Mouse (Mus musculus) CH12.LX (cell line): ENCODE measurements around the gene Gle1. TPM values are rescaled to one million over a fixed set of nuclear protein-coding genes. Genes with fewer than 3 reads are reported as not detected.
A peak's percentile ranks its signal among the peaks of the same experiment; 100 is the strongest.

Experiments
- DNase-seq: peaks from one replicate; pipeline ENCODE4 v3.0.0-alpha.2; 2013; ENCODE audit errors: extremely low read depth
- H3K27ac ChIP-seq: 2 replicates; pipeline ENCODE4 v1.5.1; 2012; ENCODE audit warnings: low read depth, mild to moderate bottlenecking, control low read depth, moderate library complexity; ENCODE audit not compliant: insufficient read depth
- H3K27me3 ChIP-seq: replicated peaks from 2 replicates; pipeline ENCODE3; 2012; ENCODE audit warnings: inconsistent platforms
- H3K36me3 ChIP-seq, 2 experiments: replicated peaks in 1 of 2; 2 replicates each; pipeline versions ENCODE3 to v1.6.1; 2012; ENCODE audit warnings: inconsistent platforms in 1 of 2, low read length in 1 of 2, mild to moderate bottlenecking in 1 of 2, mixed read lengths in 1 of 2, moderate library complexity in 1 of 2; ENCODE audit not compliant: control insufficient read depth in 1 of 2, insufficient read depth in 1 of 2
- H3K4me1 ChIP-seq, 2 experiments: 2 replicates each; pipeline ENCODE4 v1.6.1; 2012; ENCODE audit warnings: inconsistent platforms in 1 of 2, moderate library complexity in 1 of 2; ENCODE audit not compliant: insufficient read depth in 2 of 2, control insufficient read depth in 1 of 2
- H3K4me2 ChIP-seq: 2 replicates; pipeline ENCODE4 v1.6.1; 2012; ENCODE audit warnings: low read depth, mild to moderate bottlenecking, control low read depth; ENCODE audit not compliant: poor library complexity, insufficient read depth, severe bottlenecking
- H3K4me3 ChIP-seq, 3 experiments: fragments of 150-350 bp in 1 of 3; sonication (generic) in 1 of 3; replicated peaks in 1 of 3; 2 replicates each; pipeline versions ENCODE3 to v1.5.1; 2011 to 2012; ENCODE audit warnings: low read depth in 2 of 3, low read length in 2 of 3, mild to moderate bottlenecking in 2 of 3, moderate library complexity in 2 of 3, control low read depth in 1 of 3, improper control_type of control experiment in 1 of 3, inconsistent platforms in 1 of 3, mixed read lengths in 1 of 3; ENCODE audit not compliant: poor library complexity in 1 of 3
- H3K79me2 ChIP-seq: replicated peaks from 2 replicates; pipeline ENCODE4 v1.6.1; 2012; ENCODE audit warnings: mild to moderate bottlenecking, moderate library complexity; ENCODE audit not compliant: control insufficient read depth, poor library complexity, insufficient read depth, severe bottlenecking; ENCODE audit errors: extremely low read depth
- H3K9ac ChIP-seq: 2 replicates; pipeline ENCODE4 v1.6.1; 2012; ENCODE audit warnings: low read depth, mild to moderate bottlenecking, control low read depth, moderate library complexity; ENCODE audit not compliant: insufficient read depth
- H3K9me3 ChIP-seq: replicated peaks from 2 replicates; pipeline ENCODE3; 2012; ENCODE audit warnings: low read length, inconsistent platforms, mixed read lengths
- CHD1 ChIP-seq: IDR thresholded peaks from 2 replicates; pipeline ENCODE4 v1.6.1; 2012; ENCODE audit warnings: low read depth, low read length, improper control_type of control experiment, inconsistent platforms
- CTCF ChIP-seq, 2 experiments: IDR thresholded peaks in 1 of 2; conservative IDR thresholded peaks in 1 of 2; 2 replicates each; pipeline ENCODE4 v1.5.1; 2011 to 2012; ENCODE audit warnings: low read depth in 2 of 2, low read length in 2 of 2, improper control_type of control experiment in 1 of 2, inconsistent platforms in 1 of 2, mild to moderate bottlenecking in 1 of 2, moderate library complexity in 1 of 2
- E2F4 ChIP-seq: IDR thresholded peaks from 2 replicates; pipeline ENCODE4 v1.6.1; 2011; ENCODE audit warnings: low read depth, low read length, improper control_type of control experiment; ENCODE audit not compliant: insufficient replicate concordance
- ELF1 ChIP-seq: IDR thresholded peaks from 2 replicates; pipeline ENCODE4 v1.6.1; 2014; ENCODE audit warnings: low read depth, mild to moderate bottlenecking, inconsistent platforms, low read length, improper control_type of control experiment
- ETS1 ChIP-seq: conservative IDR thresholded peaks from 2 replicates; pipeline ENCODE4 v1.6.1; 2012; ENCODE audit warnings: low read depth, mild to moderate bottlenecking, inconsistent platforms, low read length, improper control_type of control experiment, moderate library complexity
- GABPA ChIP-seq: IDR thresholded peaks from 2 replicates; pipeline ENCODE4 v1.6.1; 2012; ENCODE audit warnings: low read depth, low read length, improper control_type of control experiment, inconsistent platforms; ENCODE audit not compliant: insufficient replicate concordance
- HCFC1 ChIP-seq: IDR thresholded peaks from 2 replicates; pipeline ENCODE4 v1.6.1; 2012; ENCODE audit warnings: low read depth, mild to moderate bottlenecking, inconsistent platforms, low read length, improper control_type of control experiment
- IRF4 ChIP-seq: IDR thresholded peaks from 2 replicates; pipeline ENCODE4 v1.6.1; 2014; ENCODE audit warnings: low read depth, mild to moderate bottlenecking, inconsistent platforms, low read length, improper control_type of control experiment
- JUND ChIP-seq: conservative IDR thresholded peaks from 2 replicates; pipeline ENCODE4 v1.6.1; 2011; ENCODE audit warnings: low read depth, low read length, improper control_type of control experiment
- KAT2A ChIP-seq: IDR thresholded peaks from 2 replicates; pipeline ENCODE4 v1.6.1; 2012; ENCODE audit warnings: low read length, improper control_type of control experiment, inconsistent platforms; ENCODE audit not compliant: insufficient replicate concordance
- MAX ChIP-seq: IDR thresholded peaks from 2 replicates; pipeline ENCODE4 v1.6.1; 2011; ENCODE audit warnings: low read length, improper control_type of control experiment
- MAZ ChIP-seq: IDR thresholded peaks from 2 replicates; pipeline ENCODE4 v1.6.1; 2012; ENCODE audit warnings: low read depth, mild to moderate bottlenecking, inconsistent platforms, low read length, improper control_type of control experiment, moderate library complexity
- MEF2A ChIP-seq: IDR thresholded peaks from 2 replicates; pipeline ENCODE4 v1.6.1; 2014; ENCODE audit warnings: low read depth, mild to moderate bottlenecking, inconsistent platforms, low read length, improper control_type of control experiment, borderline replicate concordance
- MXI1 ChIP-seq: IDR thresholded peaks from 2 replicates; pipeline ENCODE4 v1.6.1; 2011; ENCODE audit warnings: mild to moderate bottlenecking, low read depth, low read length, improper control_type of control experiment
- PAX5 ChIP-seq: IDR thresholded peaks from 2 replicates; pipeline ENCODE4 v1.6.1; 2012; ENCODE audit warnings: low read length, inconsistent platforms, mixed read lengths
- POLR2A ChIP-seq: IDR thresholded peaks from 2 replicates; pipeline ENCODE4 v1.6.1; 2011; ENCODE audit warnings: low read depth, mild to moderate bottlenecking, improper control_type of control experiment, low read length
- POLR2AphosphoS2 ChIP-seq: IDR thresholded peaks from 2 replicates; pipeline ENCODE4 v1.6.1; 2011; ENCODE audit warnings: low read depth, low read length, improper control_type of control experiment
- RAD21 ChIP-seq: IDR thresholded peaks from 2 replicates; pipeline ENCODE4 v1.6.1; 2011; ENCODE audit warnings: low read depth, mild to moderate bottlenecking, low read length, improper control_type of control experiment, moderate library complexity
- RCOR1 ChIP-seq: conservative IDR thresholded peaks from 2 replicates; pipeline ENCODE4 v1.6.1; 2012; ENCODE audit warnings: low read depth, mild to moderate bottlenecking, inconsistent platforms, low read length, improper control_type of control experiment
- SIN3A ChIP-seq: IDR thresholded peaks from 2 replicates; pipeline ENCODE4 v1.6.1; 2012; ENCODE audit warnings: low read length, improper control_type of control experiment, inconsistent platforms
- SMC3 ChIP-seq: IDR thresholded peaks from 2 replicates; pipeline ENCODE4 v1.6.1; 2011; ENCODE audit warnings: low read depth, low read length, improper control_type of control experiment
- UBTF ChIP-seq: IDR thresholded peaks from 2 replicates; pipeline ENCODE4 v1.6.1; 2012; ENCODE audit warnings: low read depth, mild to moderate bottlenecking, inconsistent platforms, low read length, improper control_type of control experiment, moderate library complexity
- USF1 ChIP-seq: IDR thresholded peaks from 2 replicates; pipeline ENCODE4 v1.6.1; 2014; ENCODE audit warnings: low read depth, mild to moderate bottlenecking, inconsistent platforms, low read length, improper control_type of control experiment
- ZC3H11A ChIP-seq: IDR thresholded peaks from 2 replicates; pipeline ENCODE4 v1.6.1; 2012; ENCODE audit warnings: low read depth, mild to moderate bottlenecking, inconsistent platforms, low read length, improper control_type of control experiment
- ZKSCAN1 ChIP-seq: IDR thresholded peaks from 2 replicates; pipeline ENCODE4 v1.6.1; 2012; ENCODE audit warnings: low read depth, inconsistent platforms, low read length, improper control_type of control experiment, borderline replicate concordance
- ZMIZ1 ChIP-seq: IDR thresholded peaks from 2 replicates; pipeline ENCODE4 v1.6.1; 2012; ENCODE audit warnings: low read depth, mild to moderate bottlenecking, inconsistent platforms, low read length, improper control_type of control experiment
- ZNF384 ChIP-seq: IDR thresholded peaks from 2 replicates; pipeline ENCODE4 v1.6.1; 2012; ENCODE audit warnings: low read depth, low read length, improper control_type of control experiment, inconsistent platforms
- dilution Hi-C: fragments of 300-500 bp; cut with MboI; formaldehyde crosslinking; loops from 2 replicates; pipeline ENCODE4 v1.14.3; 2020; ENCODE audit warnings: low sequenced_read_pairs; ENCODE audit not compliant: extremely low pct_unique_long_range_greater_than_20kb, extremely low pct_ligation_motif_present
- in situ Hi-C: fragments of 300-500 bp; cut with MboI; formaldehyde crosslinking; loops from 3 replicates; pipeline ENCODE4 v1.14.3; 2019; ENCODE audit warnings: low sequenced_read_pairs, low pct_ligation_motif_present, low pct_unique_long_range_greater_than_20kb, mixed read lengths
- polyA plus RNA-seq: library from polyadenylated mRNA; unstranded; fragments of >175 nt; gene quantifications from 2 replicates; pipeline ENCODE4 v1.2.1, GENCODE M21; 2012; ENCODE audit warnings: low read depth; ENCODE audit not compliant: insufficient read length
- total RNA-seq, 2 experiments: library from RNA; depleted of rRNA; stranded (reverse); fragments of 300-350 nt in 1 of 2; fragments of >200 nt in 1 of 2; gene quantifications; 2 replicates each; pipeline ENCODE4 v1.2.3; 2012 to 2014

Gle1 gene
- total and polyA plus RNA-seq, 3 experiments = 36.5 to 60.1 (median 38.0) TPM

GRCm38 (mm10) chr2:29965906-29966305 is 30.7 kb downstream of the Gle1 start:
- peak overlapping the region; percentile 71 to 96 (median 80) for H3K4me3 ChIP-seq
- TF ChIP-seq CTCF (conservative IDR thresholded peaks at IDR 0.05 in 1 of 2, IDR thresholded peaks at IDR 0.05 in 1 of 2; ENCODE audit: low read depth in 2 of 2, low read length in 2 of 2) (peak in 1 of 2 experiments; percentile 41; a peak in 2 of 4 replicates), MXI1 (peak; percentile 1; the same call in 1 of the 2 replicates), MEF2A (no peak), UBTF (peak; percentile 33; the same call in 1 of the 2 replicates), SIN3A (no peak; the same call in 1 of the 2 replicates)
- H3K9me3 ChIP-seq = no peaks in the 10 kb centered on the region
- H3K4me2 ChIP-seq = peak overlapping the region; percentile 95
- in situ Hi-C loops = no loop called here
- peaks cover 20% of the 10 kb centered on the region for H3K79me2 ChIP-seq
- peak overlapping the region; percentile 90 for H3K9ac ChIP-seq
- peaks cover 13 to 31% of the 10 kb centered on the region in 2 experiments for H3K36me3 ChIP-seq
- no peaks in the 10 kb centered on the region for H3K27me3 ChIP-seq
- dilution Hi-C loops = no loop called here
- peaks cover 0 to 40% of the 10 kb centered on the region in 2 experiments; a peak in 2 of 4 replicates for H3K4me1 ChIP-seq
- 0 out of 2 replicates have a peak overlapping the region, but pooled peaks have one; percentile 12 for H3K27ac ChIP-seq
- DNase-seq = no peak

- dilution Hi-C loops = no loop called here
- Histone ChIP-seq H3K79me2 (peaks cover 26% of the 10 kb centered on the region), H3K9ac (peak overlapping the region; percentile 90; the same call in 1 of the 2 replicates), H3K9me3 (no peaks in the 10 kb centered on the region), H3K4me1 (peaks cover 0 to 40% of the 10 kb centered on the region in 2 experiments; a peak in 2 of 4 replicates), H3K4me3 (peak overlapping the region in 2 of 3 experiments; percentile 34 to 96), H3K27ac (no peak overlapping the region)
- peak; percentile 10 for DNase-seq
- no peak for TF ChIP-seq E2F4
- TF ChIP-seq RCOR1 = no peak
- TF ChIP-seq JUND = no peak
- TF ChIP-seq USF1 = no peak
- TF ChIP-seq PAX5 = no peak
- no peak for TF ChIP-seq GABPA
- TF ChIP-seq ZC3H11A = no peak
- no peak for TF ChIP-seq POLR2A
- TF ChIP-seq ETS1 = no peak
- TF ChIP-seq, all 38 proteins: peak for 0
- Histone ChIP-seq H3K4me2 (peak overlapping the region; percentile 95), H3K27me3 (no peaks in the 10 kb centered on the region), H3K36me3 (peaks cover 13 to 30% of the 10 kb centered on the region in 2 experiments)
- in situ Hi-C loops = no loop called here
These were observed 31.6 kb downstream of the Gle1 start for GRCm38 (mm10) chr2:29966826-29967225.

- H3K4me3 ChIP-seq = no peak overlapping the region
- H3K27me3 ChIP-seq = no peaks in the 10 kb centered on the region
- H3K79me2 ChIP-seq = peaks cover 32% of the 10 kb centered on the region
- no peaks in the 10 kb centered on the region for H3K9me3 ChIP-seq
- H3K36me3 ChIP-seq = peaks cover 13 to 37% of the 10 kb centered on the region in 2 experiments
- DNase-seq = no peak
- no peak overlapping the region for H3K9ac ChIP-seq
- in situ Hi-C loops (no loop called here), dilution Hi-C loops (no loop called here)
- H3K27ac ChIP-seq = no peak overlapping the region
- no peak overlapping the region for H3K4me2 ChIP-seq
- H3K4me1 ChIP-seq = peaks cover 0 to 46% of the 10 kb centered on the region in 2 experiments; a peak in 2 of 4 replicates
- TF ChIP-seq GABPA (no peak), RAD21 (no peak), MXI1 (no peak), SMC3 (no peak), MAZ (no peak), KAT2A (no peak), USF1 (no peak), ZMIZ1 (no peak), HCFC1 (no peak), ZKSCAN1 (no peak), POLR2AphosphoS2 (no peak), ZNF384 (no peak), CHD1 (no peak), IRF4 (no peak), MAX (no peak), ELF1 (no peak)
These were observed 32.5 kb downstream of the Gle1 start for GRCm38 (mm10) chr2:29967768-29968167.
